Mouse (Mus musculus): Measurements from ENCODE around the gene Bmt2. TPM values are rescaled to one million over a fixed set of nuclear protein-coding genes. Genes with fewer than 3 reads are reported as not detected.

Gene Bmt2
- polyA plus RNA-seq, 1 experiment, result 2.8 TPM

DNA sequence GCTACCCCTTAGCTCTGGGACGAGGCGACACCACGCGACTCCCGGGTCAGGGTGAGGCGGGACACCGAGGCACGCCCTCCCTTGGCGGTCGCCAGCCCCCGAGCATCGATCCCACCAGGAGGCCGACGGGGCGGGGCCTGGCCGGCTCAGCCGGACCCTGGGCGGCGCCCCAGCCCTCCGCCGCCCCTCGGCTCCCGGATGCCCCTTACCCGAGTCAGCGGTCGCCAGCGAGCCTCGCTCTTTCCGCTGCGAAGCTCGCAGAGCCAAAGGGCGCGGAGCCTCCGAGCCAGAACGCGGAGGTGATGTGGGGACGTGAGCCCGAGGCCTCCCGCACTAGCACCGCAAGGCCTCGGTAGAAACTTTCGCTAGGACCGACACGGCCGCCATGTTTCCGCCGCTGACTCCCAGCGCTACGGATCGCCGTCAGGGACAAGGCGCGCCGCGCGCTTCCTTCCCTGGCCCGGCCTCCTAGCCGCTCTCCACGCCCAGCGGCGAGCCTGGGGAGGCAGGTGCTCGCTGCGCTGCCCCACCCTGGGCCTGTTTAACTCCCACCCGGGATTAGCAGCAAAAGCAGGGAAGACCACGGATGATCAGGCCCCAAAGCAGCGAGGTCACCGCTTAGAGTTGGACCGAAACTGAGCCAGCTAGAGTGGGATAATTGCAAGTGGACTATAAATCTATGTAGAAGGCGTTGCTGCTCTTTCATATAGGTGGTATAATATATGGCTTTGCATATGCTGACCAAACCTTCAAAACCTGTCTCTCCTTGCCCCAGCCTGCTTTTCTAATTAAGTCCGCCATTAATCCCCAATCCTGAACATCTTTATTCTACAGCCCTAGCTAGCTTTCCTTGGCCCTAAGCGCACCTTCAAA lies 69.9 kb downstream of the Bmt2 start, which contains the start of gene Tmem168:
Tmem168 (minus strand) TSS at position 480 of the 873 bp plus-strand sequence.
- H3K27me3 ChIP-seq (ENCODE audit: control insufficient read depth, insufficient read depth, insufficient read length), result no peaks in the 10 kb centered on the region
- H3K4me3 ChIP-seq, result peak within 1 kb of the TSS; percentile 73
- peak within 1 kb of the TSS; percentile 41 for H3ac ChIP-seq (ENCODE audit: control insufficient read depth, insufficient read length)
- H3K36me3 ChIP-seq (ENCODE audit: control insufficient read depth, insufficient read depth), result no peaks in the 10 kb centered on the region
- peak; percentile 82 for TF ChIP-seq POLR2A (IDR thresholded peaks at IDR 0.05; ENCODE audit: insufficient read length, low read depth)
- TF ChIP-seq MAX (IDR thresholded peaks at IDR 0.05; ENCODE audit: low read depth), result no peak
- TF ChIP-seq MYOD1 (IDR thresholded peaks at IDR 0.05; ENCODE audit: control insufficient read depth in 1 of 3, insufficient read length in 2 of 3, low read depth in 2 of 3), result peak in 2 of 3 experiments; percentile 74 to 92
- peak; percentile 92 for TF ChIP-seq POLR2AphosphoS2 (IDR thresholded peaks at IDR 0.05; ENCODE audit: insufficient read length, low read depth)
- TF ChIP-seq MYOG (IDR thresholded peaks at IDR 0.05; ENCODE audit: control insufficient read depth in 1 of 3, insufficient read depth in 1 of 3, insufficient read length in 2 of 3, low read depth in 2 of 3), result peak in 2 of 3 experiments; percentile 79 to 90
- TF ChIP-seq REST (IDR thresholded peaks at IDR 0.05; ENCODE audit: insufficient read depth, insufficient read length), result peak; percentile 35
- peaks cover 40% of the 10 kb centered on the region for H3K79me2 ChIP-seq (ENCODE audit: control insufficient read depth, insufficient read depth)
- H3K4me2 ChIP-seq (ENCODE audit: low read depth), result peak within 1 kb of the TSS; percentile 84

DNA sequence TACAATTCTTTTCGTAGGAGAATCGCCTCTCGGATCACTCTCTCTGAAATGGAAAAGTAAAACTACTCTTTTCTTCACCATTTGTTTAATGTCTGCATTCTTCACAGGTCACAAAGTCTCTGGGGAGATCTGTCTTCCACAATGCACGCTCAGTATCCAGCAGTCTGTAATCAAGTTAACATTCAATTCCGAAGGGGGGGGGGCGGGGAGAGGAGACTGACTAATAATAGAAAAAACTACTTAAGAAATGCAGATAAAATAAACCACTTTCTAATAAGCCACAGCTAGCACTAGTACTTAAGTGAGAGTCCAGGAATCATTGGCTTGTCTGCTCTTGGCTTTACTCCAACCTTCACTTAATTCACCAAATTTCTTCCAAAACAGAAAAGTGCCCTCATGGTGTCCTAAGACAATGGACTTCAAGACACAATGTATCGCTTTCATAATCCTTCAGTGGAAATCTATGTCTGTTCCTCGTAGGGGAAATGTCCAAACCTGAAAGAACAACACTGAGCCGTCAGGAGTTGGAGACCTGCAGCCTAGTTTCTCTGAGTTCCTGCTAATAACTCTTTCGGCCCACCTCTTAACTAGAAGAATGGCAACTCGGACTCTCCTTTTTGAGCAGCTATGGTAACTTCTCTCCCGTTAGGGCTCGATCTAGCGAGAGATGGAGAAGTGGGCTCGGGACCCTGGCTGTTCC lies 70.7 kb downstream of the Bmt2 start:
- TF ChIP-seq POLR2A (IDR thresholded peaks at IDR 0.05; ENCODE audit: insufficient read length, low read depth) (no peak), MYOG (IDR thresholded peaks at IDR 0.05; ENCODE audit: control insufficient read depth in 1 of 3, insufficient read depth in 1 of 3, insufficient read length in 2 of 3, low read depth in 2 of 3) (no peak), SRF (IDR thresholded peaks at IDR 0.05; ENCODE audit: control insufficient read depth, insufficient read length, low read depth) (no peak), CEBPB (IDR thresholded peaks at IDR 0.05; ENCODE audit: insufficient read depth, poor library complexity, severe bottlenecking) (no peak), TCF3 (IDR thresholded peaks at IDR 0.05; ENCODE audit: insufficient read length, low read depth) (no peak), MAX (IDR thresholded peaks at IDR 0.05; ENCODE audit: low read depth) (no peak), USF1 (IDR thresholded peaks at IDR 0.05; ENCODE audit: low read depth) (no peak), MYOD1 (IDR thresholded peaks at IDR 0.05; ENCODE audit: control insufficient read depth in 1 of 3, insufficient read length in 2 of 3, low read depth in 2 of 3) (no peak), REST (IDR thresholded peaks at IDR 0.05; ENCODE audit: insufficient read depth, insufficient read length) (no peak), E2F4 (IDR thresholded peaks at IDR 0.05; ENCODE audit: insufficient read depth) (no peak), POLR2AphosphoS2 (IDR thresholded peaks at IDR 0.05; ENCODE audit: insufficient read length, low read depth) (no peak), TCF12 (IDR thresholded peaks at IDR 0.05; ENCODE audit: insufficient read depth, poor library complexity, severe bottlenecking) (no peak)
- Histone ChIP-seq H3ac (ENCODE audit: control insufficient read depth, insufficient read length) (peak overlapping the region; percentile 41), H3K36me3 (ENCODE audit: control insufficient read depth, insufficient read depth) (peaks cover 6% of the 10 kb centered on the region), H3K4me2 (ENCODE audit: low read depth) (peak overlapping the region; percentile 84), H3K4me3 (peak overlapping the region; percentile 73), H3K79me2 (ENCODE audit: control insufficient read depth, insufficient read depth) (peaks cover 45% of the 10 kb centered on the region), H3K27me3 (ENCODE audit: control insufficient read depth, insufficient read depth, insufficient read length) (no peaks in the 10 kb centered on the region)

DNA sequence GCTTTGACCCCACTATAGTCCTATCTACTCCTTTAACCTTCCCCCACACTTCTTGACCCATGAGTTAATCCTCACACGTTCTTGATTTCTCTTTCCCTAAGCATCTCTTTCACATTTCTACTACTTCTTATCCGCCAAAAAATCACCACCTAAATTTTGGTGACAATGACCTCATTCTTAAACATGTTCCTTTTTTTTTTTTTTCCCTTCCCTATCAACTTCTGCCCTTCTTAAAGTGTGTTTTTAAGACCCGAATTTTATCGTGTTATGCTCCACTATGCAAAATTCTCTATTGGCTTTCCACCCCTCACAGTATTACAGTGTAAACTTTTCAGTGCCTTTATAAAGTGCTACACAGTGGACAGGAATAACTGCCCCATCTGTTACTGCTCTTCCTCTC lies 71.4 kb downstream of the Bmt2 start:
- Histone ChIP-seq H3K4me3 (peak overlapping the region; percentile 73), H3K79me2 (ENCODE audit: control insufficient read depth, insufficient read depth) (peaks cover 45% of the 10 kb centered on the region)

DNA sequence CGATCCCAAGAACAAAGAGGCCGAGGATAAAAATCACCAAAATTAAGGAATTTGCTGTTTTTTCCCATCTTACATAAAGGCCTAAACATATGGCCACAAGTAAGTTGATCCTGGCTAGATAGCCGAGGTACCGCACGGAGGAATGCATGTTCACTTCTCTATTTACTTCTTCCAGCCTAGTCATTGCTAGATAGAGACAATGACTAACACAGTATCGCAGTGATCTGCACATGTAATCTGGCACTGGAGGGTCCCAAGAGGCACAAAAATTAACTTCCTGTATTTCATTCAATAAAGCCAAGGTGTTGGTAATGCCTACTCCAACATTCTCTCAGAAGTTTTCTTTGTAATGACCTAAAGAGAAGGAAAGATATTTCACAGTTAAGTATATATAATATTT lies 74.6 kb downstream of the Bmt2 start:
- no peak for TF ChIP-seq MAX (IDR thresholded peaks at IDR 0.05; ENCODE audit: low read depth)
- no peak for TF ChIP-seq MYOD1 (IDR thresholded peaks at IDR 0.05; ENCODE audit: control insufficient read depth in 1 of 3, insufficient read length in 2 of 3, low read depth in 2 of 3)
- no peak for TF ChIP-seq CEBPB (IDR thresholded peaks at IDR 0.05; ENCODE audit: insufficient read depth, poor library complexity, severe bottlenecking)
- no peak for TF ChIP-seq USF1 (IDR thresholded peaks at IDR 0.05; ENCODE audit: low read depth)
- no peak for TF ChIP-seq E2F4 (IDR thresholded peaks at IDR 0.05; ENCODE audit: insufficient read depth)
- TF ChIP-seq MYOG (IDR thresholded peaks at IDR 0.05; ENCODE audit: control insufficient read depth in 1 of 3, insufficient read depth in 1 of 3, insufficient read length in 2 of 3, low read depth in 2 of 3), result no peak
- TF ChIP-seq POLR2AphosphoS2 (IDR thresholded peaks at IDR 0.05; ENCODE audit: insufficient read length, low read depth), result no peak
- TF ChIP-seq SRF (IDR thresholded peaks at IDR 0.05; ENCODE audit: control insufficient read depth, insufficient read length, low read depth), result no peak
- no peak for TF ChIP-seq REST (IDR thresholded peaks at IDR 0.05; ENCODE audit: insufficient read depth, insufficient read length)
- no peak for TF ChIP-seq TCF3 (IDR thresholded peaks at IDR 0.05; ENCODE audit: insufficient read length, low read depth)
- no peak for TF ChIP-seq TCF12 (IDR thresholded peaks at IDR 0.05; ENCODE audit: insufficient read depth, poor library complexity, severe bottlenecking)
- no peak for TF ChIP-seq POLR2A (IDR thresholded peaks at IDR 0.05; ENCODE audit: insufficient read length, low read depth)
- peaks cover 73% of the 10 kb centered on the region for H3K79me2 ChIP-seq (ENCODE audit: control insufficient read depth, insufficient read depth)
- peaks cover 6% of the 10 kb centered on the region for H3K36me3 ChIP-seq (ENCODE audit: control insufficient read depth, insufficient read depth)
- no peaks in the 10 kb centered on the region for H3K27me3 ChIP-seq (ENCODE audit: control insufficient read depth, insufficient read depth, insufficient read length)
- no peak overlapping the region for H3ac ChIP-seq (ENCODE audit: control insufficient read depth, insufficient read length)
- no peak overlapping the region for H3K4me3 ChIP-seq
- H3K4me2 ChIP-seq (ENCODE audit: low read depth), result no peak overlapping the region

More for the DNA sequence above, 71.4 kb downstream of the Bmt2 start:
- H3ac ChIP-seq (ENCODE audit: control insufficient read depth, insufficient read length), result no peak overlapping the region
- H3K36me3 ChIP-seq (ENCODE audit: control insufficient read depth, insufficient read depth), result peaks cover 6% of the 10 kb centered on the region
- TF ChIP-seq REST (IDR thresholded peaks at IDR 0.05; ENCODE audit: insufficient read depth, insufficient read length) (no peak), MYOD1 (IDR thresholded peaks at IDR 0.05; ENCODE audit: control insufficient read depth in 1 of 3, insufficient read length in 2 of 3, low read depth in 2 of 3) (no peak), USF1 (IDR thresholded peaks at IDR 0.05; ENCODE audit: low read depth) (no peak), MAX (IDR thresholded peaks at IDR 0.05; ENCODE audit: low read depth) (no peak), SRF (IDR thresholded peaks at IDR 0.05; ENCODE audit: control insufficient read depth, insufficient read length, low read depth) (no peak)
- H3K27me3 ChIP-seq (ENCODE audit: control insufficient read depth, insufficient read depth, insufficient read length), result no peaks in the 10 kb centered on the region
- H3K4me2 ChIP-seq (ENCODE audit: low read depth), result peak overlapping the region; percentile 84

All from myocyte (in vitro differentiated cells).